Mouse (Mus musculus) E14TG2a.4 (cell line): ENCODE data around the gene Fam53b.

Source experiments
- CTCF ChIP-seq: conservative IDR thresholded peaks from 2 replicates; pipeline ENCODE4 v1.5.1; 2014; ENCODE audit warnings: low read length
- POU5F1 ChIP-seq: IDR thresholded peaks from 2 replicates; pipeline ENCODE4 v1.6.1; 2014; ENCODE audit warnings: low read length, borderline replicate concordance

DNA sequence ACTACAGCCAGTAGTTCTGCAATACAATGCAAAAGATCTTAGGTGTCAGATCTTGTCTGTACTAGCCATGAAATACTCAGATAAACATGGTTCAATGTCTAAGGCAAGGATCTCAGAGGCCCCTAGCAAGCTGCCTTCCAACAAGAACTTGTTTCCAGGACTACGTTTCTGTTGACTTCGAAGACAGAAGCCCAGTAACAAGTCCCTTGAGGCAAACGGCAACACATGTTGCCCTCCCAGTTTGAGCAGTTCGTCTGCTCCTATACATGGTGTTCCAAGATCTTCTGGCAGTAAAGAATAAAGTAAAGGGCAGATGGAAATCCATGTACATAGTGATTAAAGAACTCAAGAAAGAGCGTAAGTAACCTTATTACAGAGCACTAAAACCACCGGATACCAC lies 39.7 kb upstream of the Fam53b start:
- no peak for TF ChIP-seq CTCF
- no peak for TF ChIP-seq POU5F1
